Mouse (Mus musculus) layer of hippocampus, adult 9-11 months (tissue): ENCODE measurements at regions not wholly inside any gene's neighbourhood (a gene's known extent, or its start where the extent isn't known, plus 50 kb on each side); places are given as distances from the start of the nearest gene placed in this dataset.

ENCODE experiments used
- DNase-seq: peaks from one replicate; pipeline ENCODE4 v3.0.0; 2022

GRCm38 (mm10) chr7:61939971-61940705, 406.2 kb upstream of the Ndn start:
- peak; percentile 89 for DNase-seq

GRCm38 (mm10) chr7:61982203-61982932, 364.0 kb upstream of the Ndn start:
- DNase-seq: peak; percentile 78

- no peak for DNase-seq
Measured at GRCm38 (mm10) chr7:62026635-62027034, 319.7 kb upstream of the Ndn start.

- peak; percentile 33 for DNase-seq
Measured at GRCm38 (mm10) chr7:62045743-62046451, 300.5 kb upstream of the Ndn start.

- DNase-seq: peak; percentile 4
Measured at GRCm38 (mm10) chr7:62046452-62046809, 299.9 kb upstream of the Ndn start.

- DNase-seq: no peak
Measured at GRCm38 (mm10) chr7:62078607-62079006, 267.8 kb upstream of the Ndn start.

GRCm38 (mm10) chr7:62085120-62085849, 261.1 kb upstream of the Ndn start:
- peak; percentile 12 for DNase-seq
